Mouse (Mus musculus): ENCODE data around the gene Atad3a. TPM values are rescaled to one million over a fixed set of nuclear protein-coding genes. Genes with fewer than 3 reads are reported as not detected.

Gene Atad3a
- total RNA-seq, 2 experiments from 2014 or later: 25.4 to 35.3 TPM

- DNase-seq: peak; percentile 15
- intact Hi-C loops (cut with DNase I): no loop called here
Measured at GRCm38 (mm10) chr4:155733267-155733666, 27.6 kb downstream of the Atad3a start.

DNA sequence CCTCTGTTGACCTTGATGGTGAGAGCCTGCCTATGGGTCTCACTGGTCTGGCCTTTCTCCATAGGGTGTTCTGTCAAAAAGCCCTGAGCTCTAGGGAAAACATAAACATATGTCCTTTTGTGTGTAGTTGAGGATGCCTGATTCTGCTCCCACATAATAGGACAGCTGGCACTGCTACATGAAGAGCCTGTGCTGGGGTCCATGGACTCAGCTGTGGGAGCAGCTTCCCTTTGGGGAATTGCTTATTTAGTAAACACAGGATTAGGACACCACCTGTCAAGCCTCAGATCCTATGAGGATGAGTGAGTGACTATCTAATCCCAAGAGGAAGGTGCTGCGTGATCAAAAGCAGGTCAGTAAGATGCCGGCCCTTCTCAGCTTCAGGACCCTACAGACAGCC, 32.9 kb downstream of the Atad3a start:
- intact Hi-C loops (cut with DNase I): no loop called here
- TF ChIP-seq CTCF (IDR thresholded peaks at IDR 0.05): no peak

More at GRCm38 (mm10) chr4:155733267-155733666, 27.6 kb downstream of the Atad3a start:
- H3K27ac ChIP-seq: no peak overlapping the region; the same call in 1 of the 2 replicates
- no peak for TF ChIP-seq CTCF (IDR thresholded peaks at IDR 0.05)
- H3K4me3 ChIP-seq: peak overlapping the region; percentile 9; the same call in 1 of the 2 replicates

GRCm38 (mm10) chr4:155721668-155722083, 39.2 kb downstream of the Atad3a start:
- no peak overlapping the region; the same call in 1 of the 2 replicates for H3K27ac ChIP-seq
- no peak overlapping the region for H3K4me3 ChIP-seq
- intact Hi-C loops (cut with DNase I): loop anchor here (5.0 kb wide), 1 partner anchor 51 kb away; the partner anchor contains the start of gene Vwa1
- DNase-seq: no peak
- TF ChIP-seq CTCF (IDR thresholded peaks at IDR 0.05): peak; percentile 74

More for the DNA sequence above, 32.9 kb downstream of the Atad3a start:
- Histone ChIP-seq H3K27ac (no peak overlapping the region), H3K4me3 (no peak overlapping the region)
- peak; percentile 6 for DNase-seq

- peak overlapping the region; percentile 25 for H3K4me3 ChIP-seq
- TF ChIP-seq CTCF (IDR thresholded peaks at IDR 0.05): no peak
- DNase-seq: no peak
- intact Hi-C loops (cut with DNase I): no loop called here
- peak overlapping the region; percentile 76 for H3K27ac ChIP-seq
Measured at GRCm38 (mm10) chr4:155710521-155711252, 50.2 kb downstream of the Atad3a start.

DNA sequence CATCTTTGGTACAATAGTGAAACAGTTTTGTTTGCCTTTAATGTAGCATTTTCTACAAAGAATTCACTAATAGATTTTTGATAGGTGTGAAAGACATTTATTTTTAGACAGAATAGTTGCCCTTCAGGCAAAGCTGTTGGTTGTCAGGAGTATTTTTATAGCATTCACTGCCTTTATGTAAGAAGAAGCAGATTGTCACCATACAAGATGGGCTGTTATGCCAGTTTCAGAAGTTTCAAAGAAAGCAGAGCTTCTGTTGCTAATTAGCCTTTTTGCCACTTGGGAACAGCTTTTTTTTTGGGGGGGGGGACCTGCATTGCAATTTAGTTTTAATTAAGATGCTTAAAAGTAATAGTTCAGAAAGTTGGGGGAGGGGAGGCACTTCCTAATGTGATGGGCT, 51.9 kb downstream of the Atad3a start:
- Histone ChIP-seq H3K27ac (peak overlapping the region; percentile 76; the same call in 1 of the 2 replicates), H3K4me3 (no peak overlapping the region)
- DNase-seq: no peak
- intact Hi-C loops (cut with DNase I): loop anchor here (10.0 kb wide), 1 partner anchor 344 kb away; the partner anchor contains the start of gene Prkcz
- TF ChIP-seq CTCF (IDR thresholded peaks at IDR 0.05): no peak

GRCm38 (mm10) chr4:155708582-155708981, 52.3 kb downstream of the Atad3a start:
- Histone ChIP-seq H3K27ac (peak overlapping the region; percentile 76; the same call in 1 of the 2 replicates), H3K4me3 (no peak overlapping the region; the same call in 1 of the 2 replicates)
- DNase-seq: no peak
- TF ChIP-seq CTCF (IDR thresholded peaks at IDR 0.05): no peak
- intact Hi-C loops (cut with DNase I): loop anchor here (10.0 kb wide), 1 partner anchor 344 kb away; the partner anchor contains the start of gene Prkcz

GRCm38 (mm10) chr4:155705592-155705929, 55.3 kb downstream of the Atad3a start:
- Histone ChIP-seq H3K4me3 (peak overlapping the region; percentile 85), H3K27ac (peak overlapping the region; percentile 98)
- no peak for TF ChIP-seq CTCF (IDR thresholded peaks at IDR 0.05)
- no peak for DNase-seq
- intact Hi-C loops (cut with DNase I): loop anchor here (10.0 kb wide), 1 partner anchor 341 kb away; the partner anchor contains the start of gene Prkcz

- peak; percentile 95 for DNase-seq
- Histone ChIP-seq H3K4me3 (peak within 1 kb of the TSS; percentile 85), H3K27ac (peak within 1 kb of the TSS; percentile 98)
- intact Hi-C loops (cut with DNase I): loop anchor here (5.0 to 10.0 kb wide), 3 partner anchors 78 to 340 kb away; partner anchors contain the start of gene Prkcz
- TF ChIP-seq CTCF (IDR thresholded peaks at IDR 0.05): no peak
Measured at GRCm38 (mm10) chr4:155704721-155705591, 55.9 kb downstream of the Atad3a start, which contains the start of gene Ssu72. Gene Ssu72 (plus strand): TSS chr4:155704800.

GRCm38 (mm10) chr4:155703425-155703929, 57.4 kb downstream of the Atad3a start:
- intact Hi-C loops (cut with DNase I): loop anchor here (5.0 to 10.0 kb wide), 3 partner anchors 76 to 339 kb away; partner anchors contain the start of gene Prkcz
- TF ChIP-seq CTCF (IDR thresholded peaks at IDR 0.05): no peak
- Histone ChIP-seq H3K4me3 (no peak overlapping the region), H3K27ac (no peak overlapping the region)
- DNase-seq: no peak

DNA sequence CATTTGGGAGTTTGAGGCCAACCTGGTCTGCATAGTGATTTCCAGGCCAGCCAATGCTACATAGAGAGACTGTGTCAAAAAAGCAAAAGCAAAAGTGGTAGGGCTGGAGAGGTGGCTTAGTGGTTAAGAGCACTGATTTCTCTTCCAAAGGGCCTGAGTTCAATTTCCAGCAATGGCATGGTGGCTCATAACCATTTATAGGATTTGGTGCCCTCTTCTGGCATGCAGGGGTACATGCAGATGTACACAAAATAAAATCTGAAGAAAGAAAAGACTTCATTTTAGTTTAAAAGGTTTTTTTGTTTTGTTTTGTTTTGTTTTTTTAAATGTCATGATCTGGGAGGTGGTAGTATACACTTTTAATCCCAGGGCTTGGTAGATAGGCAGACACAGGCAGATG, 60.5 kb downstream of the Atad3a start:
- intact Hi-C loops (cut with DNase I): loop anchor here (5.0 to 10.0 kb wide), 3 partner anchors 73 to 336 kb away; partner anchors contain the start of gene Prkcz
- Histone ChIP-seq H3K4me3 (no peak overlapping the region), H3K27ac (no peak overlapping the region)
- no peak for DNase-seq
- TF ChIP-seq CTCF (IDR thresholded peaks at IDR 0.05): peak; percentile 66

DNA sequence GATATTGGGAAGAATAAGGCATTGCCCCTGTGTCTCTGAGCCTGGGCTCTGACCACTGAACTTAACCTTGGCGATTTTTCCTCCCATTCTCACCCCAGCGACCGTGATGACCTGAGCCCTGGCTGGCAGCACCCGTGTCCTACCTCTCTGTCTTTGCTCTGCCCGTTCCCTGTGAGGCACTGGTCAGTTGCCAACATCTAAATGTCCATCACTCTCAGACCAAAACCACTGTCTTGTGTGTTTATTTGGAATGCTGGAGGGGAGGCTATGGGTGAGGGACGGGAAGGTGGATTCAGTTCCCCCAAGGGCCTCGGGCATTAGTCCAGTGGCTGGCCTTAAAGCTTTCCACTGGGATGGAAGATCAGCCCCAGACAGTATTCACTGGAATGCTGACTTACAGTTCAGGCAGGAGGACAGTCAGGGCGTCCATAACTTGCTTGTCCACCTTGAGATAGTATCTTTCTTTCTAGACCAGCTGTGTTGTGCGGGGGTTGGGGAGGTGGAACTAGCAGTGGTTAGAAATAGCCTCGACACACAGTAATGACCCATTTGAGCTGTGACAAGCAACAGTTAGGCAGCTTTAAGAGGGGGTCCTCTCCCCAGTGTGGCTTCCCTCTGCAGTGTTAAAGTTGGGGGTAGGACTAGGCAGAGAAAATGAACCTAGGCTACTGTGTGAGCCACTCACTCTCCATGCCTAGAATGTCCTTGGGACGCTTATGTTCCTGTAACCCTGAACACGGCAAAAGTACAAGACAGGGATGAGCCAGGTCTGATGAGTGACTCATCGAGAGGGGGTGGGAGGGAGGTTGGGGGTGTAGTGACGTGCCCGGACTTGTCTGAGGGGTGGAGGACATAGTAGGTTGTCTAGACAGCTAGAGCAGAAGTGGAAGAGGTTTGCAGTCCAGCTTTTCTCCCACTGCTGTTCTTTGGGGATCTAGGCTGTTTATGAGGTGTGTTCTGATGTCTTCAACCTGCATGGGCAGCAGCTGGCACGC, 64.3 kb downstream of the Atad3a start:
- H3K4me3 ChIP-seq: no peak overlapping the region
- TF ChIP-seq CTCF (IDR thresholded peaks at IDR 0.05): no peak
- intact Hi-C loops (cut with DNase I): no loop called here
- no peak overlapping the region for H3K27ac ChIP-seq
- DNase-seq: no peak
